Mouse (Mus musculus) forelimb bud, embryonic 11.5 days (tissue): ENCODE measurements around the gene Cep89.

Experiments used
- DNase-seq: peaks from one replicate; pipeline ENCODE4 v3.0.0-alpha.2; 2012; ENCODE audit warnings: low read depth, low spot score

Gene Cep89

GRCm38 (mm10) chr7:35485126-35485525 lies 88.3 kb downstream of the Cep89 start:
- no peak for DNase-seq

DNA sequence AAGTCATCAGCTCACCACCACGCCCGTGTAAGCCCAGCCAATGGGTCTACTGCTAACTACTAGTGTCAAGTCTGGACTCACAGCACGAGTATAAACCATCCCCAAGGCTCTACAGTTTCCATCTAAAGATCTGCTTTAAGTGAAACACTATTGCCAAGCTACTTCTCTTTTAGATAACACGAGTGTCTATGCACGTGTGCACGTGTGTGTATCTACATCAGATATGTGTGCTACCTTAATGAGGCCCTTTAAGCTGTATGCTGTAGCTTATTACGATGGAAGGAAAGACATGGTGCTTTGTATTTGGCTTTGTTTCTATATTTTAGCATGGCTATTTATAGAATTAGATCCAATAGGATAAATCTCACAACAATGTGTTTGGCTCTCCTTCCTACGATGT lies 89.7 kb downstream of the Cep89 start:
- DNase-seq = no peak
